Mouse (Mus musculus) megakaryocyte-erythroid progenitor cell, adult 5-6 weeks (primary cell): ENCODE results near the gene Plcb4. TPM values are rescaled to one million over a fixed set of nuclear protein-coding genes. Genes with fewer than 3 reads are reported as not detected.
"Not testable (repeated sequence)": the region's sequence is repeated elsewhere in the genome, so short reads cannot be mapped to it uniquely, and the experiment has no call there.

Experiments
- ATAC-seq: replicated peaks from 2 replicates; pipeline ENCODE4 v1.8.0; 2016; ENCODE audit warnings: mild to moderate bottlenecking, inconsistent platforms; ENCODE audit not compliant: severe bottlenecking, poor library complexity, low FRiP score, low TSS enrichment
- total RNA-seq, 2 experiments: library from RNA; stranded (forward) in 1 of 2; stranded (reverse) in 1 of 2; fragments of 200-1000, 215-1000 nt in 1 of 2; fragments of >200 nt in 1 of 2; fragmentation: Nextera tagmentation in 1 of 2; gene quantifications; 2 replicates each; pipeline ENCODE4 v1.2.3; 2014 to 2017

The Plcb4 gene
- total RNA-seq, 2 experiments from 2014 or later: 23.4 to 25.3 TPM

DNA sequence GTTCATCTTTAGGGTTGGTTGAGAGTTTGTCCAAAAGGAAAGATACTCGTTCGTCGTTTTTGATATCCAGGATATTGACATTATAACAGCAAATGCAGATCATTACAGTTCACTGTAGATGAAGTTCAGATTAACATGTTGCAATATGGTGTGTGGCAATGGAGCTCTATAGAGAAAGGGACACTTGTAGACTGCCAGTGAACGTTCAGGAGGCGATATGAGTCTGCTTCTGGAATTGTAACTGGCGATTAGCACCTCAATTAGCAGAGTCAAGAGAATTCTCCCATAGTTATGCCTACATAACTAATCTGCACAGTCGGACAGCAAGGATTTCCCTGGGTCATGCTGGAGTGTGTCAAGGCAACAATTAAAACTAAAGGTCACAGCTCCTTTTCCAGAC, 210.8 kb downstream of the Plcb4 start:
- ATAC-seq: no peak

DNA sequence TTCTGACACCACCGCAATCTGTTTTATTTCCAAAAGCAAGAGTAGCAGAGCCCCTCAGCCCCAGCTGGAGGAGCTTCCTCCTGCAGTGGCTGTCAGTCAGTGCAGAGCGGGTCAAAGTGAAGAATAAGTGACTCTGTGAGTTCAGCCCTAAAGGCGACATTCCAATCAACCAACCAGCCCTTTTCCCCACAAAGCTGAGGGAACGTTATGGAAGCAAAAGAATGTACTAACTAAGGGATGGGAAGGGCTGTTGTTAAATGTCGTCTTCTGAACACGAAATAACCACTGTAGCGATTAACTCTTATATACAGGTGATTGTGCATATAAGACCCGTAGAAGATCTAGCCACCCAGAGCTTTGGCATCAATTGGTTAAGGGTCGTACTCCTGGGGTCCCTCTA, 214.3 kb downstream of the Plcb4 start:
- no peak for ATAC-seq

DNA sequence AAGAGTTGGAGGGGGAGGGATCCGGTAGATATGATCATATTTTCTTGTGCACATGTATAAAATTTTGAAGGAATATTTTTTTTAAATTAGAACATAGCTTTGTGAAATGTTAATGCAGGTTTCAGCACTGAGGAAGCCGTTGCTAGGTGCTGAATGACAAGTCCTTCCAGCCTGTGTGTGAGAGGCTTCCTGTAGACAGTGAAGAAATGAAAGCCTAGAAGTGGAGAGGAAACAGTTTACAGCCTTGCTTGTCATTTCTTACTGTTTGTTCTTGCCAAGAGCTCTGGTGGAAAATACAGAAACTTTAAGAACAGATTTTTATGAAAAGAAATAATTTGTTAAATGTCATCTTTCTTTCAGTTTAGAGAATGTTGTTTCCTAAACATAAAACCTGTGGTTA, 214.9 kb downstream of the Plcb4 start:
- no peak for ATAC-seq

DNA sequence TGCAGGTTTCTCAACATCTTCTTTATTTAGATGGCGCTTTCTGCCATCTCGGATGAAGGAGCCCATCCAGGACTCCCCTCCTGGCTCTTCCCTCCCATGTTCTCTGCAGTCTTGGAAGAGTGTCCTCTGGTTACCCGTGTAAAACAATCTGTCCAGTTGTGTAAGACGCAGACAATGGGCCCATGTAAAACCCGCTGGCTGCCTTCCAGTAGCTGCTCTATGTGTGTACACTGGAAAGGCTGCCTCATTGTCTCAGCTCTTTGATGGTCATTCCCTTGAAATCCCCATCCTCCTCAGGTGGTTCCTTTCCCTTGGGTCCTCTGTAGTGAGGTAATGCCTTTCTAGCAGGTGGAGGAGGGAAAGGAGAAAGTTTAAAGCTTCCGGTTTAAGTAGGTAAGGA, 216.7 kb downstream of the Plcb4 start:
- ATAC-seq: no peak

DNA sequence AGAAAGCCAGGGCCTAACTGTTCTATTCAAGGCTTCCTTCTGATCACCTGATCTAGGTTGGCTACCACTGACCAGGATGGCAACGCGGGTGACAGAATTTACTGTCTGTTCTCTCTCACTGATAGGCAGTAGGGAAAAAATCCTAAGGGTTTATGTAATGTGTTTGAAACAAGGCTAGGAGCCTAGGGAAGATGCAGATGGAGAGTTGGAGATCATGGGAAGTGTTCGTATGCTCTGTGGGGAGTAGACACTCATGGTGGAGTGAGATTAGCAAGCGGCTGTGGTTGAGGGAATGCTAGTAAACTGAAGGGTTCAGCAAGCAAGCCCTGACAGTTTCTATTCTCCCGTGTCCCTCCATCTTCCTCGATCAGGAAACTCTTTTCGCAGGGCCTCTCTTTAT, 220.5 kb downstream of the Plcb4 start:
- ATAC-seq: no peak

DNA sequence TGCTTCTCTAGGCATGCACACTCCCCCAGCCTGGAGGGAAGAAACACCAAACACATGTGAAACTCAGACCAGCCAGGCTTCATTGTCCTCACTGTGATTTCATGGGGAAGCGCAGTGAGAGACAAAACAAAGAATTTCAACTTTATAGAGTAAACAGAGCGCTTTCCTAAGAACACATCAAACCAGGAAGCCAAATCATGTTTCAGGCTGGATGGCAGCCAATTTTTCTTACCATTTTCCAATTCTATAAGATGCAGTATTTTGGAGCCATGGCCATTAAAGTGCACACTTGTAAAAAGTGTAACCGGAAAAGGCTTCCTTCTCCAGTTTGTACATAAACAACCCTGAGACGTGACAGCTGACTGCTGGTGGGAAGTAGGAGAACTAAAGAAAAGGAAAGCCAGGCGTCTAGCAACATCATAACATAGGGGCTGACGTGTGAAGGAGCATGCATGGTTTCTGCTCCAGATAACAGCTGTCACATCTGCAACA, 221.5 kb downstream of the Plcb4 start:
- ATAC-seq: peak; percentile 80

DNA sequence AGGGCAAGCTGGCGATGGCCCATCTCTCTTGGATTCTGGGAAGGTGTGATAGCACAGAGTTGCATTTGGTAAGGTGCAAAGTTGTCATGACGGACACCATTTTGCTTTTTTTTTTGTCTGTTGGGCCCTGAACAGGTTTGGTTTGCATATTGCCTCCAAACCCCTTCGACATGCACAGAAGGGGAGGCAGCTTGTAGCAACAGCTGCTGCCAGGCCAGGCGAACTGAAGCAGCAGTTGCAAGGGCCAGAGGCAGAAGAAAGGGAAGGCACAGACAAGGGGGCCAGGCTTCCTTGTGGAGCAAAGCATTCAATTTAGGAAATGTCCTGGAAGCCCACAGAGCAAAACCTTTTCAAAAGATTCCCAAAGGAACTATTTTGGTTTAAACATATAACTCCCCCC, 224.5 kb downstream of the Plcb4 start:
- no peak for ATAC-seq

DNA sequence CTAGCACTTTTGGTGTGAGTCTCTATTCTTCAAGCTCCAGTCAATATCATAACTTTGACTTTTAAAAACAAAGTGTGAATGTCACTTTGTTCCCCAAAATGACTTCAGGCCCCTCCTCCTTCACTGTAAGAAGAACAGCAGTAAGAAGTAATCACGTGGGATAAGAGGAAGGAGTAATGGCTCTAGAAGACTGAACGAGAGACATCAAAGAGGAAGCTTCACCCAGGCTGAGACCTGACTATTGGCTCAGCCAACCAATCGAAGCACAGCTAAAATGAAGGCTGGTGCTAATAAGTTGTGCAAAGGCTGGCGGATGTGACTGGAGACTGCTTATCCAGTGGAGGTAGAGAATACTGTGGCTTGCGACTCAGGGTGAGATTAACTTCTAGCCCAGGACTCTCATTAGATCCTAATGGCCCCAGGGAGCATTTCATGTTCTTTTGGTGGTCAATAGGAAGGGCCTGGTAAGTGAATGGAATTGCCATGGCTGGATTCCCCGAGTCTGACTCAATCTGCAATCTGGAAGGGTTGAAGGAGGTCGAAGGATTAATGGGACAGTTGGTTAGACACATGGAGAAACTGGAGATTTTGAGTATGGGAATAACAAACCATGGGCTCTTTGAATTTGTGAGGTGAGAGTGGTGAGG, 225.8 kb downstream of the Plcb4 start:
- ATAC-seq: no peak

DNA sequence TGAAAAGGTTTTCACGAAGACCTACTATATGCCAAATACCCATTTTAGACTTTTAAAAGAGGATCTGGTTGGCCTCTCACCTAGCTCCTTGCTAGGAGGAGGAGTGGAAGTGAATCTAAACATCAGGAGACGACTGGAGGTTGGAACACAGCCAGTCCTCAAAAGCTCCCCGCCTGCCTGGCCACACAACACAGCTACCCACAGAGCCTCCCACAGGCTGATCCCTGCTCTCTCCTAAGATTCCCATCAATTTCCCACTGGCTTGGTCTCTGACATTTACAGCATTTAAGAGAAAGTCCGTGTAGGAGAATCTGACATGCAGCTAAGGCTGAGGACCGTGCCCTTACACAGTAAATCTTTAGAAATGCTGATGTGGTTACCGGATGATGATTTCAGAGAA, 226.8 kb downstream of the Plcb4 start:
- no peak for ATAC-seq

DNA sequence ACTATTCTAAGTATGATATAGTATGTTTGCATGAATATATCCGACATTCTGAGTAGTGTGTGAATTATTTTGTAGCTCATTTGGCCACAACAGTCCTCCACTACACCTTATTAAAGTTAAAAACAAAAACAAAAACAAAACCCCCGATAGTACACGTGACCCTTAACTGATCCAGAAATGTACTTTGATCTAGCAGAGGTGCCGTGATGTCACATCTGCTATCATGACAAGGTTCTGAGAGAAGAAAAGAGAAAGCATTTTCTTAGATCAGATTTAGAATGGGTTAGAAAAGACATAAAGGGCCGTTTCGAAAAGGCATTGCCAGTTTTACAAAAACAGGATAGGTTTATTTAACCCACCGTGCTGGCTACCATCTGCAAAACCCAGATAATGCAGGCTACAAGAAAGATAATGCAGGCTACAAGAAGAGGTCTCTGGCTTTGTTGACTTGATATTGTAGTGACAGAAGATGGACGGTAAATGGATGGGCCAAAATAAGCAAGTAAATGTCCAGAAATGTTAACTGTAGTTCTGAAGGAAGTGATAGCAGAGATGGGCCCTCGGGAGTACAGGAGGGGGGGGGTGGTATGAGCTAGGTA, 227.4 kb downstream of the Plcb4 start:
- ATAC-seq: peak; percentile 69

DNA sequence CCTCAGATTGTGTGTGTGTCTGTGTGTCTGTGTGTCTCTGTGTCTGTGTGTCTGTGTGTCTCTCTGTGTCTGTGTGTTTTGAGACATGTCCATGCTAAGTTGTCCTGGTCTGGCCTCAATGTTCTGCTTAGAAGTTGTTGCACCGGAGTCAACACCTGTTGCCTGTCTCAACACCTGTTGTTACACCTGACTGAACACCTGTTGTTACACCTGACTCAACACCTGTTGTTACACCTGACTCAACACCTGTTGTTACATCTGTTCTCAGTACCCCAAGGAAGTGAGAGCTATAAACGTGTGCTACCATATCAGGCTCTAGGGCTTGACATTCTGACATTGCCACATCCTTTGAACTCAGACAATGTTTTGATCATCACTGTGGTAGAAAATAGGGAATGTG, 229.0 kb downstream of the Plcb4 start:
- no peak for ATAC-seq

DNA sequence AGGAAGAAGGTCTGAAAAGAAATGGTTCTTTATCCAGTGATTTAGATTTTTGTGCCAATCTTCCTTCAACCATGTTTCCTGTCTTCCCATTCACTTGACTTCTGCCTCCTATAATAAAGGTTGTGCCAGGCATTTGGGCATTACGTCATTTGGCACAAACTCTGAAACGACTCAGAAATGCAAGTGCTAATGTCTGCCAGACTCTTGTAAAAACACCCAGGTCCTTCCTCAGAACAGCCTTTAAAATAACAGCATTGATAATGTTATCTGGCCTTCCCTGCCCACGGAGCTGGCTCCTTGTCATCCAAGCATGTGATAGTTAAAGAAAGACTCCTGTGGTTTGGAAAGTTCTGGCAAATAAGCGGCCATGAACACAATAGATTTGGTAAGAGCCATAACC, 229.4 kb downstream of the Plcb4 start:
- peak; percentile 69 for ATAC-seq

DNA sequence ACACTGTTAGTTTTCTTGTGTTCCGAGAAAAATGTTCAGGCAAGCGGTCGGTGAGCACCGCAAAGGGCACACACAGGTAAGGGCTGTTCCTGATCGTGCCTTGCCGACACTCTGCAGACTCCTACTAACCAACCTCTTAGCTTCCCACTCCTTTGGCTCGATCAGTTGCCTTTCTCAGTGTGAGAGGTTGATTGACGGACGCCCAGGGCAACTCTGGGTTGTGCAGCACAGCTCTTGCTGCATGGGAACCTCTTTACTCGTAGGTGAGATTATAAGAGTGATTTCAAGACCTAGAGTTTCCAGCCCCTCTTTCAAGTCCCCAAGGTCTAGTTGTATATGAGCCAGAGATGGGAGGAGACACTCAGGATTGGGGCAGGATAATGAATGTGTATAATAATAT, 230.0 kb downstream of the Plcb4 start:
- ATAC-seq: no peak

DNA sequence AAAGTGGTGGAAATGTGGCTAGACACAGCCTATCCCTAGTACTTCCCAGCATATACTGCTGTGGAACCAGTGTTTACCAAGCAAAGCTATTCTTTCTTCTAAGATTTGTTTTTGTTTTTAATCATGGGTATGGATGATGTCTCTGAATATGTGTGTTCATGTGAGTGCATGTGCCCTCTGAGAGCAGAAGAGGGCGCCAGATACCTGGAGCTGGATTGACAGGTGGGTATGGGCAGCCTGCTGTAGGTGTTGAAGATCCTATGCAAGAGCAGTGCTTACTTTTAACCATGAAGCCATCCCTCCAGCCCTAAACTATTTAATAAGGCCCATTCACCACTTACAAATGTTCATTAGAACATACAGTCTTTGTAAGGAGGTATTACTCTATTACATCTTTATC, 231.3 kb downstream of the Plcb4 start:
- no peak for ATAC-seq

DNA sequence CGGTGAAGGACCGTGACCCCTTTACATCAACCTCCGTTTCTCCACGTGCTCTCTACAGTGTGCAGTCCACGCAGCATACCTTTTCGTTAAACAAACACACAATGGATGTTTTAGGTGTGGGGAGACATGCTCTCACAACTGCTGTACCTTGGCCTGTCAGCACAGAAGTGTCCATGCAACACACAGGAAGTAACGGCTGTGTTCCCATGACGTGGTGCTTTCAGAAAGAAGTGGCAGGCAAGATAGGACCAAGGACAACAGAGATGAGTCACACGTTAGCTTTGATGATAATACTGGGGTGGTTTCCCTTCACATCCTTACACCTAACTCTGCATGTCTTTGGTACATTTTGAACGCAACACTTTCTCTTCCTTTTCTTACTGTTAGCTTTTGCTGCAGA, 232.3 kb downstream of the Plcb4 start:
- ATAC-seq: no peak

DNA sequence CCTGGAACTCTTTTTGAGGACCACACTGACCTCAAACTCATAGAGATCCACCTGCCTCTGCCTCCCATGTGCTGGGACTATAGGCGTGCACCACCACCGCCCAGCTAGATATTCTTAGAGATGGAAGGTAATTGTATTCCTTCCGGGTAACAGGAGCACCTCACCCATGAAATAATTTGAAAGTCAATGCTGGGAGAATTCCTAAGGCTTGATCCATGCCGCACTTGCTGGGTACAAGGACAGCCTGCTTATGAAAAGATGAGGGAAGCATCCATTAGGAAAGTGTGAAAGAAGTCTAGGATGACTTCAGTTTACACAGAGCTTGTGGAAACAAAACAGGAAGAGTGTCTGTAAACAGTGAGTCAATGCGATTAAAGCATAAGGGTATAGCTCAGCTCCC, 232.9 kb downstream of the Plcb4 start:
- ATAC-seq: no peak

DNA sequence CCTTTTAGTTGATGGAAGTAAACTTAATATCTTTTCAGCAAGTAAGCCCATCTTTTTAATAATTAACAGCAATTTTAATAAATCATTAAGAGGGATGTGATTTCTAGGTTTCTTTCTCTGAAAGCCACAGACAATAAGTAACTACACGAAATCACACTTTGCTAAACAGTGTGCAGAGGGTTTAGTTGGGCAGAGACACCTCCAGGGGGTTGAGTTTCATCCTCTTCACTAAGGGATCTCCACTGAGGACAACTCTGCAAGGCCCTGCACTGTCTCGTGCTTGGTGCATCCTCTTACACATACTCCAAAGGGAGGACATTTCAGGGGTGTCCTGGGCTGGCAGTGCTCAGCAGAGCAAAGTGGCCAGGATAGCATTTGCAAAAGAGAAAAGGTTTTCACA, 235.8 kb downstream of the Plcb4 start:
- ATAC-seq: no peak

DNA sequence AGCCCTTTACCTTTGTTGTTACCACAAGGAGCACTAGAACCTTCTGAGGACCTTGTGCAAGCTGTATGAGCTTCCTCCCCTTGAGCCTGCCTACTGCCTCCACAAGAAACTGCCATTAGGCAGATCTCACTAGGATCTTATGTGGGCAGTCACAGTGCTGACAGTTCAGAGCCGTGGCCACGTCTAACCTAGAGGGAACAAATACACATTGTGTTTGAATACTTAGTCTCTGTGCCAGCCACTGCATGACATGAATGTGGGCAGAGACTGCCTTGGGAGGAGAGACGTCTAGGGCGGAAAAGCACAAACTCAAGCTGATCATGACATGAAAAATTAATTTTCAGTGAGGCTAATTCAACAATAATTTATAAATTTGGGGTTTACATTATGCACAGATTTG, 239.2 kb downstream of the Plcb4 start:
- ATAC-seq: no peak

DNA sequence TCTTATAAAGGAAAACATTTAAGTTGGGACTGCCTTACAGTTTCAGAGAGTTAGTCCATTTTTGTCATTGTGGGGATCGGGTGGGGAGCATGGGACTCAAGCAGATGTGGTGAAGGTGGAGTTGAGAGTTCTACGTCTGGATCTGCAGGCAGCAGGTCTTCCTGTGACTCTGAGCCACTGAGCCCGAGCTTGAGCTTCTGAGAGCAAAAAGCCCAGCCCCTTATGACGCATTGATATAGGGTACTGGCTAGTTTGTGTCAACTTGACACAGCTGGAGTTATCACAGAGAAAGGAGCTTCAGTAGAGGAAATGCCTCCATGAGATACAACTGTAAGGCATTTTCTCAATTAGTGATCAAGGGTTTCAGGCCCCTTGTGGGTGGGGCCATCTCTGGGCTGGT, 241.1 kb downstream of the Plcb4 start:
- ATAC-seq: not testable (repeated sequence)

DNA sequence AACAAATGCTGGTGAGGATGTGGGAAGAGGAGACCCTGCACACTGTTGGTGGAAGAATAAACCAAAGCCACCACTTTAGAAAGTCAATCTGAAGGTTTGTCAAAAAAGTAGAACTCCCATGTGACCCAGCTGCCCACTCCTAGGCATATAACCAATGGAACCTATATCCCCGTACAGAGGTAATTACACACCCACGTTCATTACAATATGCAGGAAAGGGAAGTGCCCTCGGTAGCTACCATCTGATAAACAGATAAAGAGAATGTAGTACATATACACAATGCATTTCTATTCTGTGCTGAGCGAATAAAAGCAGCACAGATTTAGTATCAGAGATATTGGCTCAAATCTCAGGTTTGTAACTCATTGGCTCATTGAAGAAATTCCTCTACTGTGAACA, 242.2 kb downstream of the Plcb4 start:
- no peak for ATAC-seq

DNA sequence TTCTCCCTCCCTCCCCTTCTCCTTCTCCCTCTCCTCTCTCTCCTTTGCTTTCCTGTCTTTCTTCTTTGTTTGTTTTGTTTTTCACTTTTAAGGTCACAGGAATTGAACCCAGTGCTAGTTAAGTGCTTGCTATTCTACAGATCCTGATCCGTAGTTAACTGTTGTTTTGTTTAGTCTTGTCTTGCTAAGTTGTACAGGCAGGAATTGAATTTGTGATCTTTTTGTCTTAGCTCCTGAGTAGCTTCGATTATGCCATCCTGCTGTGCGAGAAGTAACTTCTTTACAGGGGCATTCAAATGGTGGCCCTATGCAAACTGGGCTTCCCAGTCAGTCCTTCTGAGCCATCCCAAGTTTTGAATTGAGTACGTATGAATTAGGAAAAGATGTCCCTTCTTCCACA, 245.5 kb downstream of the Plcb4 start:
- ATAC-seq: no peak

DNA sequence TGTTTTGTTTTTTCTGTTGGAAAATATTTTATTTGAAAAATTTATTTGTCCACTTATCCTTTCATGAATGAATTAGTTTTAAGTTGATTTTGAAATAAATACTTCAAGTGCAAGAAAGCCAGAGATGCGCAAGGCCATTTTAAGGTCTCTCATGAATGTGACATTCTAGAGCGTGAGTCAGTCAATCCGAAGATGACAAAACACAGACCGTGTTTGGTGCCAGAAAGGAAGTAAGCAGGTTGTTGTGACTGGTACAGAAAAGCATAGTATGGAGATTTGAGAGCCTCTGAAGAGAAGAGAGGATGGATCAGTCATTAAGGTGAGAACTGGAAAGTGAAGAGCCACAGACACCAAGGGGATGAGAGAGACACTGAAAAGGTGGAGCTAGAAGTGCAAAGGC, 246.0 kb downstream of the Plcb4 start:
- no peak for ATAC-seq
